Mouse (Mus musculus) heart, adult 10 weeks (tissue): ENCODE measurements around the gene Gm5065. TPM values are rescaled to one million over a fixed set of nuclear protein-coding genes. Genes with fewer than 3 reads are reported as not detected.

Source experiments
- polyA plus RNA-seq: library from polyadenylated mRNA; stranded (reverse); fragments of 350-450 nt; fragmentation: Illumina TruSeq; extraction: RNeasy Lipid Tissue Mini Kit (QIAGEN cat#74804); gene quantifications from one replicate; pipeline ENCODE4 v1.2.3, GENCODE M21; 2014; ENCODE audit warnings: low read depth, low replicate concordance

Gene Gm5065
- not detected for polyA plus RNA-seq

GRCm38 (mm10) chr7:5350237-5350636, at the start of gene Gm5065:
TSS of gene Gm5065 (plus strand) at chr7:5350537.

GRCm38 (mm10) chr7:5350935-5351334, 598 bp downstream of the Gm5065 start, which contains the start of gene Nlrp2:
TSS of gene Nlrp2 (minus strand) at chr7:5351035.

Other genes starting within 250 kb of the Gm5065 start
- not detected for gene Rfpl4, start 233.6 kb upstream of the Gm5065 start, polyA plus RNA-seq
- 7.9 TPM for gene Rasl2-9, start 224.6 kb upstream of the Gm5065 start, polyA plus RNA-seq
- not detected for gene Vmn1r55, start 200.9 kb upstream of the Gm5065 start, polyA plus RNA-seq
- not detected for gene Vmn1r56, start 153.8 kb upstream of the Gm5065 start, polyA plus RNA-seq
- not detected for gene Vmn1r57, start 132.0 kb upstream of the Gm5065 start, polyA plus RNA-seq
- not detected for gene Nlrp2, start 498 bp downstream of the Gm5065 start, polyA plus RNA-seq
- not detected for gene Vmn1r58, start 62.9 kb downstream of the Gm5065 start, polyA plus RNA-seq
- gene Vmn1r59, start 106.2 kb downstream of the Gm5065 start, polyA plus RNA-seq: not detected
- gene Vmn2r28, start 143.4 kb downstream of the Gm5065 start, polyA plus RNA-seq: not detected
- not detected for gene Vmn1r60, start 196.8 kb downstream of the Gm5065 start, polyA plus RNA-seq